Mouse (Mus musculus) embryo, embryonic 9.5 days (tissue): ENCODE measurements at regions not wholly inside any gene's neighbourhood (a gene's known extent, or its start where the extent isn't known, plus 50 kb on each side); places are given as distances from the start of the nearest gene placed in this dataset.

Source experiments
- DNase-seq: peaks from one replicate; pipeline ENCODE4 v3.0.0-alpha.2; 2017; ENCODE audit errors: extremely low spot score

DNA sequence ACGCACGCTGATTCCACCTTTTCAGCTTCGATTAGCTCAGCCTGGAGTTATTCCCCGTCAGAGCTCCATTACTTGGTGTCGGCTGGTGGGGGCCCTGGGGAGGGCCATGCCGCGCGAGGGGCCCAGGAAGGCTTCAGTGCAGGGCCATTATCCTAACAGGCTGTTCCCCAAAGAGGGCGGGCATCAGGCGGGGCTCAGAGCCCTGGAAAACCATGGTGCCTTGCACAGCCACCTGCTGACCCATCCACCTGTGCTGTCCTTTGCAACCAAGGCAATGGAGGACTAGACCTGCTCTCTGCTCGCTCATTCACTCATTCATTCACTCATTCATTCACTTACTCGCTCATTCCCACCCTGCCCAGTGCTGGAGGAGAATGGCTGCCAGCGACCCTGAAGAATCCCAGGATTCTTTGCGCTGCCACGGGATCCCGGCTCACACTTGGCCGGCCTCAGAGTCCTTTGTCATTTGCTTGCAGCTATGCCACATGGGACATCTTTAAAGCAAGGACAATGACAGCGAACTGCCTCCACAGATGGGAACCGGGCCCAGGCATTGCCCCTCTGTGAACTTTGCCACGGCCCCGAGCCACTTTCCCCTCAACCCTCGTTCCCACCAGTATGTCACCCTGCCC, 78.6 kb upstream of the Nkx1-1 start:
- DNase-seq: no peak

DNA sequence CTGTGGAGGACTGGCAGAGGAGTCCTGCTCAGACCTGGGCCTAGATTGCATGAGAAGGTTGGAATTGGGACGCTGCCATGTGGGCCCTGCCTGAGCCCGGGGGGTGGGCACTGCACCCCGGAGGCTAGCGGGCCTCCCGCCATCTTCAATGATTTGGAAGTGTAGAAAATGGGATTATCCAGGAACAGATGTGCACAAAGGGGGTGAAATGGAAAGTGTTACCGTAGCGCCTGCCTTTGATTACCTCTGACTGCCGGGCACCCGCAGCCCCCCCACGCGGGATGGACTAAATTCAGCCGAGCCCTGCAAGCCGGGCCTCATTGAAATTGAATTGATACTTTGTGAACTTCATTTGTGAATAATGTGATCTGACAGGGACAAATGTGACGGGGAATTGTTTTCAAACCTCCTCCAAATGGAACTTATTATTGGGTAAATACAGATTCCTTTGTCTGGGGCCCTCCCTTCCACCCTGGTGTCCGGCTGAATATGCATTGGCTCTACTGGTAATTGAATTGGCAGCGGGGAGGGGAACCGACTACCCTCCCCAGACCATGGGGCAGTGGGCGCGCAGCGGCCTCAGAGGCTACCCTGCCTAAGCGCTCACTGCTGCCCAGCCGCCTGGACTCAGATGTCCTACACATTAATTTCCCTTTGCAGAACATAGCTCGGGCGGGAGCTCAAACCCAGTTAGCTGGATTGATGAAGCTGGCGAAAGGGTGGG, 77.9 kb upstream of the Nkx1-1 start:
- DNase-seq: no peak

DNA sequence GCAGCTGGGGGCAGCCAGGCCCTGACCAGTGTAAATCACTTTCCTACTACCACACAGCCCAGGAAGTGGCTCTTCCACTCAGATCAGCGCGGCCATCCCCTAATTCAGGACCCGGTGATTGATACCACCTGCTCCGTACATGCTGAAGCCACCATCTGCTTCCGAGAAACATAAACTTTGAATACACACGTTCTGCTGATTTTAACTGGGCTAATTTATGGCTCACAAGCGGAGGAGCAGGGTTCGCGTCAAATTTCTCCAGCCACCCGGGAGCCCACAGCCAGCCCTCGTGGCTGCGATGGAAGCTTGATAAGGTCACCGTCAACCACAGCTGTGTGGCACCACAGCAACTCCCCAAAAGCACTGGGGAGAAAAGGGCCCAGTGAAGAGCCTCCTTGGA, 72.0 kb upstream of the Nkx1-1 start:
- DNase-seq: no peak

DNA sequence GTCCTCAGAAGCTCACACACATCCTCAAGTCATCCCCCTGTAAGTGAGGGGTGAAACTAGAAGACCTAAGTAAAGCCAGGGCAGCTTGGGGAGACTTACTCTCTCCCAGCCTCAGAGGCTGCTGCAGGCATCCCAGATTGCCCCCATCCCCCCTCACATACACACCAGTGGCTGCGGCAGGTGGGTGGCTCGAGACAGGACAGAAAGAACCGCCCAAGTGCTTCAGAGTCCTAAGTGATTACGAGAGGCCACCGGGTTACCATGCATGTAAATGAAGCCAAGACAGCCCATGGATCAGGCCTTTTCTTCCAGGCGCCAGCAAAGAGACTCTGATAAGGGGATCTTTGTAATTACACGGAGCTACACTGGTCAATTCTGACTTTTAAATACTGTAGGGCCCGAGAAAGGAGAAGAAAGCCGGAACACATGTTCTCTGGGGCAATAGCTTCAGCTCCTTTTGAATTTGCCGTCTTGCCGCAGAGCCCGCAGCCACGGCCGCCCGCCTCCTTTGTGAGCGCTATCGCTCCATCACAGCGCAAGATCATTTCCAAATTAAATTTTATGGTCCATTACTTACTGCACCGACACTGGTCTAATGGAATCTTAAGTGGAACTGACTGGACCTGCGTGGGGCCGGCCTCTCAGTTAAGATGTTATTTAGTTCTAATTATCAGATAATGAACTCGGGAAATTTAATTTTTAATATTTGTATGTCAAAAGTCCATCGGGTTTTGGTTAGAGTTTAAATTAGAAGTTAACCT, 68.1 kb upstream of the Nkx1-1 start:
- DNase-seq: no peak

DNA sequence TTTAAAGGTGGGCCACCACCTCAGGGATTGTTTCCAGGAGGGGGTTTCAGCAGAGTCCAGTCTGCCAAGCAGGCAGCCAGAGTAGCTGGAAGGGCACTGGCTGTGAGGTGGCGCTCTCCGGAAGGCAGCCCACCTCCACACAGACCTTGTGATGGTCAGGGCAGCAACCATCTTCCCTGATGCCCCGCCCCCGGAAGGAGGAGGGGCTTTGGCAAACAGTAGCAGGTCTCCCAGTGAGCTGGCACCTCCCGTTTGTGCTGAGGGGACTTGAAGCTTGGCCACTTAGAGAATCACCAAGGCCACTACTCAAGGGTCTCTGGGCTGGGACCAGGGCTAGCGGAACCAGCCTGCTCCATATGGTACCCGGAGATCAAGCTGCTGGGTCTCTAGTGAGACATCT, 67.4 kb upstream of the Nkx1-1 start:
- no peak for DNase-seq

DNA sequence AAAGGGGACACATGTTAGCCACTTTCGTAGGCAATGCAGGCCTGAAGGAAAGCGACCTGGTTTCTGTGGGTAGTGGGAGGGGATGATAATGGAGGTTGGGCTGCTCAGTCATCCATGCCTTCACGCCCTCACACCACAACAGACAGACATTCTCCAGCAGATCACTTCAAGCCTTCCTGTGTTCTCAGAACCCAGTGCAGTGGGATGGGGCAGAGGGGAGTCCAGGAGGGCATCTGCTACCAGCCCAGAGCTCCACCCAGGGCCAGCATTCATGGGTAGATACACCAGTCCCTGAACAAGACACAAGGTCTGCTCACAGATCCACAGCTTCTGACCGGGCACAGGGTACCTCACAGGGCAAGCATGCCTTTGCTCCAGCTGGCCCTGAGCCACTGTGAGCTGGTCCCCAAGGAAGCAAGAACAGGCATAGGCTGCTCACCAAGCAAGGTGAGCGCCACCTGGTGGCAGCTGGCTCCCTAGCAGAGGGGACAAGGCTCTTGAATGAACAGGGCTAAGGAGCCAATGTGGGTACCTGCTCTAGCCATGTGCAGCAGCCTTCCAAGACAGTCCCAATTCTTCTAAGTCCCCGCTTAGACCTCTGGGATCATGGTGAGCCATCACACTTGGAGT, 62.2 kb upstream of the Nkx1-1 start:
- DNase-seq: peak; percentile 82

DNA sequence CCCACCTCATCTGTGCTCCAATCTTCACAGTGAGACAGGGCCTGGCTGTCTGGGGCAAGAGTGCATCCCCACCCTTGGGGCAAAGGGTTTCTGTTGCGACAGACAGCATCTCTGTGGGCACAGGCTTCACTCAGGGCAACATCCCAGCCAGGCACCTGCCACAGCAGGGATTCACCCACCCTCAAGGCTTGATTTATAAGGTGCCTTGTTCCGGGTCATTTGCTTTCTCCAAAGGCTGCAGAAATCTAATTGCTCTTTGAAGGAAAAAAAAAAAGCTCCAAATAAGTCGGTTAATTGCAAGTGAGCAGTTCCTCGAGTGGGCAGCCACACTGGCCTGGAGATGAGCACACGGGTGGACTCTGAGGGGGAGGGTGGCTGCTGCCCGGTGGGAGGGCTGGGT, 61.5 kb upstream of the Nkx1-1 start:
- DNase-seq: no peak

DNA sequence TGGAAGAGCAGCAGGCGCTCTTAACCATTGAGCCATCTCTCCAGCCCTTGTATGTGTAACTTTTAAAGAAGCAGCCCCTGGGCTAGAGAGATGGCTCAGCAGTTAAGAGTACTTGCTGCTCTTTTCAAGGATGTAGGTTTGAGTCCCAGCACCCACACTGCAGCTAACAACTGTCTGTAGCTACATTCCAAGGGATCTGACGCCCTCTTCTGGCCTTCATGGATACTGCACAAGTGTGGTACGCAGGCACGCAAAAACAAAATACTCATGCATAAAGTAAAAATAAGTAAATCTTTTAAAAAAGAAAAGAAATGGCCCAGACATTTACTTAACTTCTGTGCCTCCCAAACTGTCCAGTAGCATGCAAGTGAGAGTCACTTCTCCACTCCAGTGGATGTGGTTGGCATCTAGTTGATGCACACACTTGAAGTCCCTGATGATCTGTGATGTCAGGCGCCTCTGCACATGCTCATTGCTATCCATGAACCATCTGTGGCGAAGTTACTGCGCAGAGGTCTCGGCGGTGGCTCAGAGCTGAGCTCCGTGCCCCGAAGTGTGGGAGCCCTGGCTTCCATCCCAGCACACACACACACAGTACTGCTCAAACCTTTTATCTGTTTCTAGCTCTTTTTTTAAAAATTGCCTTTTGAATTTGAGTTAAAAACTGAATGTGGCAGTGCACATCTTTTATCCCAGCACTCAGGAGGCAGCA, 59.0 kb upstream of the Nkx1-1 start:
- no peak for DNase-seq

DNA sequence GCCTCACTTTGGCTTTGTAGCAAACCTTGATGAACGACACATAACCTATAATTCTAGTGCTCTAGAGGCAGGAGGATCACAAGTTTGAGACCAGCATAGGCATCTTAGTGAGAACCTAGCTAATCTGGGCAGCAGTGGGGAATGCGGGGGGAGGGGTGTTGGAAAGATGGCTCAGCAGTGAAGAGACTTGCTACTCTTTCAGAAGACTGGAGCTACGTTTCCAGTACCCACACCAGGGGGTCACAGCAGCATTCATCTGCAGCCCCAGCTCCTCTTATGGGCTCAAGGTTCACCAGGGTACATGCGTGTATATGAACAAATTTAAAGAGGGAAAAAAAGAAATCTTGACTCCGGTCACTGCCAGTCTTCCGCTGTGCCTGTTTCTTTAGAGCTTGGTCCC, 55.5 kb upstream of the Nkx1-1 start:
- DNase-seq: no peak

DNA sequence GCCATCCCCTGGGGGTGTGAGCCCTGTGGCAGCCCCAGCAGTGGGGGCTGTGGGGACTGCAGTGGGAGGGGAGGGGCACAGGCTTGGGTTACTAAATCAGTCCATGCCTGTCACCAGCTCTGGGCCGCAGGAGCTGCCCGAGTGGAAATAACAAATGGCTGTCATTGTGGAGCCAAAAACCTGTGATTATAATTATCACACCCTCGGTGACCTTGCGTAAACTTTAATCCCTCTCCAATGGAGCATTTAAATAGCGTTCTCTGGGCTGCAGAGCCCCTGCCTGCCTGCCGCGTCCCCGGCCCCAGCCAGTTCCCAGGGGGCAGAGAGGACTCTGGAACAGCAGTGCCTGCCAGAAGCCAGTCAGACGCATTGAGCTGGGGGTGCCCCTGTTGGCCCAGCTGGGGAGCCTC, 54.4 kb upstream of the Nkx1-1 start:
- no peak for DNase-seq

DNA sequence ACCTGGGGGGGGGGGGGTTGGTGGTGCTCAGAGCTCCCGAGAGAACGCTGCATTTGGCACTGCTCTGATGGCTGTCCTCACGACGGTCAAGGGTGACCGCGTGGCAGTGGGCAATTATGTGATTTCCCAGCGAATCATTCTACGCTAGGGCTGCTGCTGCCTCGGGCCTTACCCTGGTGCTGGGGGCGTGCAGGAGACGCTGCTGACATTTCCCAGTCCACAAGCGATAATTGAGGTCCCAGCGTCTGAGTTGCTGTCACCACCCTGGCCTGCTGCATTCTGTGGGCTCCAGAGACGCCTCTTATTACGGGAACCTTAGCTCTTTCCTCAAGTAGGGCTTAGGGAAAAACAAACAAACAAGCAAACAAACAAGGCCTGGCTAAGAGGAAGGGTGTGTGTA, 52.0 kb upstream of the Nkx1-1 start:
- DNase-seq: no peak
